Mouse (Mus musculus) heart, postnatal 0 days (tissue): ENCODE data around the gene Nabp2.

Experiments used
- CTCF ChIP-seq: IDR thresholded peaks from 2 replicates; pipeline ENCODE4 v1.5.1; 2016; ENCODE audit warnings: antibody characterized with exemption, control low read depth, low read depth
- EP300 ChIP-seq: IDR thresholded peaks from 2 replicates; pipeline ENCODE4 v1.6.1; 2016; ENCODE audit warnings: antibody characterized with exemption, low read depth

GRCm38 (mm10) chr10:128444354-128444753 is 33.1 kb upstream of the Nabp2 start:
- TF ChIP-seq EP300: no peak
- no peak for TF ChIP-seq CTCF
